Mouse (Mus musculus): ENCODE measurements around the gene Bax.

DNA sequence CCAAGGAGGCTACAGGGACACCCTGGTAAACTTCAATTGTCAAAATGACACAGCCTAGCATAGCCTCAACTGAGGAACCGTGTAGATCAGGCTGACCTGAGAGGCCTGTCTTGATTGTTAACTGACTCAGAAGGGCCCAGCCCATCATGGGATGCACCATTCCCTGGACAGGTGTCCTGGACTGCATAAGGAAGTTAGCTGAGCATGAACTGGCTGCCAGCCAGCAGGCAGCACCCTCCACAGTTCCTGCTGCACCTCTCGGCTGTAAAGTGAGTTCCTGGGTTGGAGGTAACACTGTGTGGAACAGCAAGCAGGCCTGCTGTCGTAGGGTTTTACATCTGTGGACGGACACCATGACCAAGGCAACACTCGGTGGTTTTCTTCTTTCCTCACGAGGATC, 40.9 kb upstream of the Bax start:
- no peak for TF ChIP-seq CTCF (IDR thresholded peaks at IDR 0.05; ENCODE audit: extremely low read depth, insufficient read length, insufficient replicate concordance, low read depth, low read length)
- TF ChIP-seq POLR2A (IDR thresholded peaks at IDR 0.05; ENCODE audit: low read depth, low read length), result no peak
